Mouse (Mus musculus) adipose tissue, adult 10 weeks (tissue): ENCODE results near the gene Slc5a4b. TPM values are rescaled to one million over a fixed set of nuclear protein-coding genes. Genes with fewer than 3 reads are reported as not detected.

ENCODE experiments used
- polyA plus RNA-seq: library from polyadenylated mRNA; stranded (reverse); fragments of 350-450 nt; fragmentation: Illumina TruSeq; extraction: RNeasy Lipid Tissue Mini Kit (QIAGEN cat#74804); gene quantifications from one replicate; pipeline ENCODE4 v1.2.3, GENCODE M21; 2014; ENCODE audit warnings: low read depth, low replicate concordance

Slc5a4b gene
- polyA plus RNA-seq: not detected

DNA sequence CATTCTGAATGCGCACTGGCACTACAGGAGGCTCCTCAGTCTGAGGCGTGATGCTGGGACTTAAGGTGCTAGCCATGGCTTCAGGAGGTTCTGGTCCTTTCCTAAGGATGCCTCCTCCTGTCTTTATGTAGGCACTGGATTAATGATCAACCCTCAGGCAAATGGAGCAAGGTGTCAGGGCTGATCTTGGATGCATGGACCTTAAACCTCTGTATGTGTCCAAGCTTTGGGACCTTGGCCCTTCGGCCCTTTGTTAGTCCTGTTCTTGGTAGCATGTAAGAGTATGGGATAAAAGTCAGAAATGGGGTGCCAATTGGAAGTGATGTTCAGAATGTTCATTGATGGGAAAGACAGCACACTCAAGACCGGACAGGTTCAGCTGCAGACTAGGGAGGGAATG is at the start of gene Slc5a4b:
Gene Slc5a4b (minus strand): TSS at position 101 of the 400 bp plus-strand sequence.

GRCm38 (mm10) chr10:76147278-76147677 is 36.5 kb upstream of the Slc5a4b start, which contains the start of gene Slc5a4a:
Gene Slc5a4a (plus strand): TSS chr10:76147451.

DNA sequence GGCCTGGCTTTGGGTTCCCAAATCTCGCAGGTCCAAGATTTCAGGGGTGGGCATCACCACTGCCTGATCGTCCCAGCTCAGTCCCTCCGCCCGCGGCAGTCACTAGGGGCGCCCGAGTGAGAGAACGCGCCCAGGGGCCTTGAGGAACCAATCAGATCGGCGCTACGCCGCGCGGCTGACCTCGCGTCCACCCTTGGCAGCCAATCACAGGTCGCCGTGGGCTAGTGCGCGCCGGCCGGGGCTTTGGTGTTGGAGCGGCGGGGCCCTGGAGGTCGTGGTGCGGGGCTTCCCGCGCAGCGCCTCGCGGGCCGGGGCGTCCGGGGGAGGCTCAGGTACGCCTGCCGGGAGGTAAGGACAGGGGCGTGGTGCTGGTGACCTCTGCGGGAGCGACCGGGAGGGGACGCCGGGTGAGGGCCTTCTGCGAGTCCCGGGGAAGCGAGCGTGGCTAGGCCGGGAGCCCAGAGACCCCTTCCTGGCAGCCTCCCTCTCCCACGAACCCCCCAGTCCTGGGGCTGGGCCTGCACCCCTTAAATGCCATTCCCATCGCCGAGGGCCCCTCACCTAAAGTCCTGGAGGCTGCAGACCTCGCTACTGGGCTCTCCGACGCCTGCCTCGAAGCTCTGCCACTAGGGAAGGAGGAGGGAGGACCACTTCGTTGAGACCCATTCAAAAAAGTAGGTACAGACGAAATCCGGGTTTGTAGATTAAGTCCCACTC is 78.2 kb downstream of the Slc5a4b start, which contains the start of gene Zfp280b:
Gene Zfp280b (plus strand): TSS at position 249 of the 717 bp plus-strand sequence.

Other genes starting within 250 kb of the Slc5a4b start
- gene Derl3, start 217.5 kb downstream of the Slc5a4b start, polyA plus RNA-seq: 86.2 TPM
- 52.3 TPM for gene Smarcb1, start 189.3 kb downstream of the Slc5a4b start, polyA plus RNA-seq
- 104 TPM for gene Chchd10, start 177.8 kb downstream of the Slc5a4b start, polyA plus RNA-seq
- 9.3 TPM for gene Mmp11, start 174.5 kb downstream of the Slc5a4b start, polyA plus RNA-seq
- 3.2 TPM for gene Gm867, start 170.3 kb downstream of the Slc5a4b start, polyA plus RNA-seq
- 0.93 TPM for gene Vpreb3, start 167.9 kb downstream of the Slc5a4b start, polyA plus RNA-seq
- 0.34 TPM for gene Gm5134, start 156.4 kb downstream of the Slc5a4b start, polyA plus RNA-seq
- gene Zfp280b, start 78.3 kb downstream of the Slc5a4b start, polyA plus RNA-seq: 5.1 TPM
- gene Slc5a4a, start 36.5 kb upstream of the Slc5a4b start, polyA plus RNA-seq: not detected
- 29.1 TPM for gene Prmt2, start 126.9 kb upstream of the Slc5a4b start, polyA plus RNA-seq
- gene S100b, start 142.9 kb upstream of the Slc5a4b start, polyA plus RNA-seq: 5.2 TPM
- 13.6 TPM for gene Dip2a, start 234.3 kb upstream of the Slc5a4b start, polyA plus RNA-seq